Mouse (Mus musculus): Measurements from ENCODE around the gene Pik3c2b. TPM values are rescaled to one million over a fixed set of nuclear protein-coding genes. Genes with fewer than 3 reads are reported as not detected.
"Not testable (repeated sequence)": the region's sequence is repeated elsewhere in the genome, so short reads cannot be mapped to it uniquely, and the experiment has no call there.

Gene Pik3c2b
- polyA plus RNA-seq, 1 experiment from 2014 or later = 15.4 TPM

- no peak for DNase-seq (ENCODE audit: low spot score)
- H3K4me2 ChIP-seq (ENCODE audit: low read depth) = no peak overlapping the region
- WGBS = 88% methylated on average over 2 of the region's 2 CpGs
Observed at GRCm38 (mm10) chr1:133027126-133027525, 18.3 kb upstream of the Pik3c2b start.

GRCm38 (mm10) chr1:133027980-133028379 lies 17.5 kb upstream of the Pik3c2b start:
- H3K4me2 ChIP-seq (ENCODE audit: low read depth) = no peak overlapping the region
- ATAC-seq (ENCODE audit: insufficient read depth, low FRiP score, low TSS enrichment) (no peak), DNase-seq (ENCODE audit: low spot score) (no peak)
- no peaks in the 10 kb centered on the region for H3K9me3 ChIP-seq (ENCODE audit: control insufficient read depth, low read length)
- 46% methylated on average over 7 of the region's 7 CpGs for WGBS
- no peak overlapping the region for H3K4me3 ChIP-seq (ENCODE audit: low read depth, low read length)
- no peaks in the 10 kb centered on the region for H3K27me3 ChIP-seq (ENCODE audit: control insufficient read depth, insufficient read depth, low read length)
- H3K36me3 ChIP-seq (ENCODE audit: control insufficient read depth, insufficient read depth, low read length) = no peaks in the 10 kb centered on the region
- H3K9ac ChIP-seq (ENCODE audit: low read length) = no peak overlapping the region
- H3K4me1 ChIP-seq (ENCODE audit: control insufficient read depth, insufficient read depth, low read length) = 0 out of 2 replicates have a peak, but pooled peaks cover 2% of the 10 kb centered on the region
- no peak overlapping the region for H3K27ac ChIP-seq (ENCODE audit: low read depth, low read length)

More at GRCm38 (mm10) chr1:133027126-133027525, 18.3 kb upstream of the Pik3c2b start:
- H3K4me3 ChIP-seq (ENCODE audit: low read depth, low read length) = no peak overlapping the region
- no peak overlapping the region for H3K27ac ChIP-seq (ENCODE audit: low read depth, low read length)
- no peaks in the 10 kb centered on the region for H3K36me3 ChIP-seq (ENCODE audit: control insufficient read depth, insufficient read depth, low read length)
- H3K4me1 ChIP-seq (ENCODE audit: control insufficient read depth, insufficient read depth, low read length) = 0 out of 2 replicates have a peak, but pooled peaks cover 2% of the 10 kb centered on the region
- H3K9ac ChIP-seq (ENCODE audit: low read length) = no peak overlapping the region
- no peaks in the 10 kb centered on the region for H3K27me3 ChIP-seq (ENCODE audit: control insufficient read depth, insufficient read depth, low read length)
- ATAC-seq (ENCODE audit: insufficient read depth, low FRiP score, low TSS enrichment) = no peak
- H3K9me3 ChIP-seq (ENCODE audit: control insufficient read depth, low read length) = no peaks in the 10 kb centered on the region

GRCm38 (mm10) chr1:133029744-133030143 lies 15.7 kb upstream of the Pik3c2b start:
- 93% methylated on average over 3 of the region's 3 CpGs for WGBS
- H3K9ac ChIP-seq (ENCODE audit: low read length) = no peak overlapping the region

GRCm38 (mm10) chr1:133030461-133030860 lies 15.0 kb upstream of the Pik3c2b start, which contains the start of gene Mdm4:
Gene Mdm4 (minus strand): TSS chr1:133030561.
- no peaks in the 10 kb centered on the region for H3K27me3 ChIP-seq (ENCODE audit: control insufficient read depth, insufficient read depth, low read length)
- H3K4me2 ChIP-seq (ENCODE audit: low read depth) = no peak within 1 kb of the TSS
- H3K9ac ChIP-seq (ENCODE audit: low read length) = no peak within 1 kb of the TSS
- no peak within 1 kb of the TSS for H3K4me3 ChIP-seq (ENCODE audit: low read depth, low read length)
- H3K9me3 ChIP-seq (ENCODE audit: control insufficient read depth, low read length) = no peaks in the 10 kb centered on the region
- H3K4me1 ChIP-seq (ENCODE audit: control insufficient read depth, insufficient read depth, low read length) = no peaks in the 10 kb centered on the region
- WGBS = 96% methylated on average over 5 of the region's 5 CpGs
- no peaks in the 10 kb centered on the region for H3K36me3 ChIP-seq (ENCODE audit: control insufficient read depth, insufficient read depth, low read length)
- DNase-seq (ENCODE audit: low spot score) = no peak
- no peak for ATAC-seq (ENCODE audit: insufficient read depth, low FRiP score, low TSS enrichment)
- no peak within 1 kb of the TSS for H3K27ac ChIP-seq (ENCODE audit: low read depth, low read length)

More at GRCm38 (mm10) chr1:133029744-133030143, 15.7 kb upstream of the Pik3c2b start:
- Histone ChIP-seq H3K4me1 (ENCODE audit: control insufficient read depth, insufficient read depth, low read length) (no peaks in the 10 kb centered on the region), H3K36me3 (ENCODE audit: control insufficient read depth, insufficient read depth, low read length) (no peaks in the 10 kb centered on the region), H3K27ac (ENCODE audit: low read depth, low read length) (no peak overlapping the region), H3K27me3 (ENCODE audit: control insufficient read depth, insufficient read depth, low read length) (no peaks in the 10 kb centered on the region), H3K4me3 (ENCODE audit: low read depth, low read length) (no peak overlapping the region), H3K9me3 (ENCODE audit: control insufficient read depth, low read length) (no peaks in the 10 kb centered on the region), H3K4me2 (ENCODE audit: low read depth) (no peak overlapping the region)
- DNase-seq (ENCODE audit: low spot score) (no peak), ATAC-seq (ENCODE audit: insufficient read depth, low FRiP score, low TSS enrichment) (no peak)

GRCm38 (mm10) chr1:133032981-133033315 lies 12.5 kb upstream of the Pik3c2b start:
- no peak for DNase-seq (ENCODE audit: low spot score)
- H3K27ac ChIP-seq (ENCODE audit: low read depth, low read length) = no peak overlapping the region

GRCm38 (mm10) chr1:133033316-133034090 lies 12.0 kb upstream of the Pik3c2b start:
- no peaks in the 10 kb centered on the region for H3K27me3 ChIP-seq (ENCODE audit: control insufficient read depth, insufficient read depth, low read length)
- H3K4me2 ChIP-seq (ENCODE audit: low read depth) = peak overlapping the region; percentile 34
- ATAC-seq (ENCODE audit: insufficient read depth, low FRiP score, low TSS enrichment) = peak; percentile 89
- no peaks in the 10 kb centered on the region for H3K4me1 ChIP-seq (ENCODE audit: control insufficient read depth, insufficient read depth, low read length)
- H3K36me3 ChIP-seq (ENCODE audit: control insufficient read depth, insufficient read depth, low read length) = no peaks in the 10 kb centered on the region
- H3K27ac ChIP-seq (ENCODE audit: low read depth, low read length) = no peak overlapping the region
- peak overlapping the region; percentile 1; the same call in 1 of the 2 replicates for H3K9ac ChIP-seq (ENCODE audit: low read length)
- peak; percentile 82 for DNase-seq (ENCODE audit: low spot score)
- no peaks in the 10 kb centered on the region for H3K9me3 ChIP-seq (ENCODE audit: control insufficient read depth, low read length)
- under 1% methylated on average over 28 of the region's 28 CpGs for WGBS
- peak overlapping the region; percentile 49 for H3K4me3 ChIP-seq (ENCODE audit: low read depth, low read length)

More at GRCm38 (mm10) chr1:133032981-133033315, 12.5 kb upstream of the Pik3c2b start:
- Histone ChIP-seq H3K4me3 (ENCODE audit: low read depth, low read length) (peak overlapping the region; percentile 49), H3K27me3 (ENCODE audit: control insufficient read depth, insufficient read depth, low read length) (no peaks in the 10 kb centered on the region), H3K4me1 (ENCODE audit: control insufficient read depth, insufficient read depth, low read length) (no peaks in the 10 kb centered on the region), H3K9me3 (ENCODE audit: control insufficient read depth, low read length) (no peaks in the 10 kb centered on the region), H3K9ac (ENCODE audit: low read length) (0 out of 2 replicates have a peak overlapping the region, but pooled peaks have one; percentile 1), H3K36me3 (ENCODE audit: control insufficient read depth, insufficient read depth, low read length) (no peaks in the 10 kb centered on the region), H3K4me2 (ENCODE audit: low read depth) (peak overlapping the region; percentile 34)
- ATAC-seq (ENCODE audit: insufficient read depth, low FRiP score, low TSS enrichment) = no peak
- WGBS = 5% methylated on average over 5 of the region's 5 CpGs

- H3K36me3 ChIP-seq (ENCODE audit: control insufficient read depth, insufficient read depth, low read length) = no peaks in the 10 kb centered on the region
- 2% methylated on average over 11 of the region's 11 CpGs for WGBS
- no peaks in the 10 kb centered on the region for H3K9me3 ChIP-seq (ENCODE audit: control insufficient read depth, low read length)
- no peaks in the 10 kb centered on the region for H3K27me3 ChIP-seq (ENCODE audit: control insufficient read depth, insufficient read depth, low read length)
- peak overlapping the region; percentile 49 for H3K4me3 ChIP-seq (ENCODE audit: low read depth, low read length)
- peak; percentile 72 for DNase-seq (ENCODE audit: low spot score)
- H3K27ac ChIP-seq (ENCODE audit: low read depth, low read length) = no peak overlapping the region
- H3K4me1 ChIP-seq (ENCODE audit: control insufficient read depth, insufficient read depth, low read length) = no peaks in the 10 kb centered on the region
- 0 out of 2 replicates have a peak overlapping the region, but pooled peaks have one; percentile 19 for H3K4me2 ChIP-seq (ENCODE audit: low read depth)
- H3K9ac ChIP-seq (ENCODE audit: low read length) = no peak overlapping the region
- peak; percentile 56 for ATAC-seq (ENCODE audit: insufficient read depth, low FRiP score, low TSS enrichment)
Observed at GRCm38 (mm10) chr1:133034091-133034460, 11.4 kb upstream of the Pik3c2b start.

- not testable (repeated sequence) for H3K27ac ChIP-seq (ENCODE audit: low read depth, low read length); H3K9ac ChIP-seq (ENCODE audit: low read length); H3K4me1 ChIP-seq (ENCODE audit: control insufficient read depth, insufficient read depth, low read length); H3K27me3 ChIP-seq (ENCODE audit: control insufficient read depth, insufficient read depth, low read length); H3K4me2 ChIP-seq (ENCODE audit: low read depth); H3K36me3 ChIP-seq (ENCODE audit: control insufficient read depth, insufficient read depth, low read length); ATAC-seq (ENCODE audit: insufficient read depth, low FRiP score, low TSS enrichment); DNase-seq (ENCODE audit: low spot score); H3K4me3 ChIP-seq (ENCODE audit: low read depth, low read length); H3K9me3 ChIP-seq (ENCODE audit: control insufficient read depth, low read length)
- WGBS = 66% methylated on average over 7 of the region's 7 CpGs
Observed at GRCm38 (mm10) chr1:133034682-133035081, 10.8 kb upstream of the Pik3c2b start.

GRCm38 (mm10) chr1:133039505-133039949 lies 5.9 kb upstream of the Pik3c2b start:
- H3K27me3 ChIP-seq (ENCODE audit: control insufficient read depth, insufficient read depth, low read length) = no peaks in the 10 kb centered on the region
- 18% methylated on average over 4 of the region's 4 CpGs for WGBS
- H3K36me3 ChIP-seq (ENCODE audit: control insufficient read depth, insufficient read depth, low read length) = no peaks in the 10 kb centered on the region
- no peaks in the 10 kb centered on the region for H3K4me1 ChIP-seq (ENCODE audit: control insufficient read depth, insufficient read depth, low read length)
- H3K9me3 ChIP-seq (ENCODE audit: control insufficient read depth, low read length) = no peaks in the 10 kb centered on the region
- H3K4me2 ChIP-seq (ENCODE audit: low read depth) = no peak overlapping the region
- H3K9ac ChIP-seq (ENCODE audit: low read length) = no peak overlapping the region
- H3K4me3 ChIP-seq (ENCODE audit: low read depth, low read length) = no peak overlapping the region
- DNase-seq (ENCODE audit: low spot score) (peak; percentile 67), ATAC-seq (ENCODE audit: insufficient read depth, low FRiP score, low TSS enrichment) (no peak; the same call in 1 of the 2 replicates)
- no peak overlapping the region for H3K27ac ChIP-seq (ENCODE audit: low read depth, low read length)

Data from neural tube, embryonic 11.5 days (tissue).